Mouse (Mus musculus) midbrain, embryonic 16.5 days (tissue): ENCODE measurements around the gene Gm17581. TPM values are rescaled to one million over a fixed set of nuclear protein-coding genes. Genes with fewer than 3 reads are reported as not detected.

Experiments
- ATAC-seq: fragments of 200-750 bp; cut with Nextera tagmentation; 2 replicates; pipeline ENCODE4 v1.8.0; 2017; ENCODE audit warnings: moderate TSS enrichment
- H3K27ac ChIP-seq: fragments of 300-500 bp; sonication (generic); 2 replicates; pipeline ENCODE4 v1.5.1; 2014; ENCODE audit warnings: mild to moderate bottlenecking, low read length, mixed read lengths
- H3K27me3 ChIP-seq: fragments of 300-500 bp; sonication (generic); 2 replicates; pipeline ENCODE4 v1.6.1; 2014; ENCODE audit warnings: low read depth, low read length, mixed read lengths; ENCODE audit not compliant: control insufficient read depth, insufficient read depth
- H3K36me3 ChIP-seq: fragments of 300-500 bp; sonication (generic); 2 replicates; pipeline ENCODE4 v1.6.1; 2014; ENCODE audit warnings: mild to moderate bottlenecking, low read length, moderate library complexity, mixed read lengths; ENCODE audit not compliant: control insufficient read depth, insufficient read depth
- H3K4me1 ChIP-seq: fragments of 300-500 bp; sonication (generic); 2 replicates; pipeline ENCODE4 v1.6.1; 2014; ENCODE audit warnings: mild to moderate bottlenecking, low read length, mixed read lengths; ENCODE audit not compliant: control insufficient read depth, insufficient read depth
- H3K4me2 ChIP-seq: fragments of 300-500 bp; sonication (generic); 2 replicates; pipeline ENCODE4 v1.6.1; 2014; ENCODE audit warnings: mild to moderate bottlenecking, low read length, mixed read lengths
- H3K4me3 ChIP-seq: fragments of 300-500 bp; sonication (generic); 2 replicates; pipeline ENCODE4 v1.5.1; 2014; ENCODE audit warnings: low read depth, mild to moderate bottlenecking, low read length, moderate library complexity, mixed read lengths
- H3K9ac ChIP-seq: fragments of 300-500 bp; sonication (generic); 2 replicates; pipeline ENCODE4 v1.6.1; 2014; ENCODE audit warnings: low read depth, low read length, mixed read lengths
- H3K9me3 ChIP-seq: fragments of 300-500 bp; sonication (generic); replicated peaks from 2 replicates; pipeline ENCODE4 v1.6.1; 2014; ENCODE audit warnings: mild to moderate bottlenecking, low read length, mixed read lengths; ENCODE audit not compliant: control insufficient read depth, poor library complexity, severe bottlenecking
- WGBS: fragments of 180-500 bp; shearing (Covaris S2); extraction: QIAGEN DNeasy Blood & Tissue Kit; methylation state at CpG from one replicate; pipeline ENCODE4 v1.1.7; 2014; 5-methylcytosine and 5-hydroxymethylcytosine counted together
- polyA plus RNA-seq: library from polyadenylated mRNA; unstranded; fragments of >200 nt; fragmentation: Nextera tagmentation; extraction: Ambion mirVana; gene quantifications from 2 replicates; pipeline ENCODE4 v1.2.1, GENCODE M21; 2015

Gene Gm17581
- polyA plus RNA-seq, 1 experiment from 2014 or later: not detected

DNA sequence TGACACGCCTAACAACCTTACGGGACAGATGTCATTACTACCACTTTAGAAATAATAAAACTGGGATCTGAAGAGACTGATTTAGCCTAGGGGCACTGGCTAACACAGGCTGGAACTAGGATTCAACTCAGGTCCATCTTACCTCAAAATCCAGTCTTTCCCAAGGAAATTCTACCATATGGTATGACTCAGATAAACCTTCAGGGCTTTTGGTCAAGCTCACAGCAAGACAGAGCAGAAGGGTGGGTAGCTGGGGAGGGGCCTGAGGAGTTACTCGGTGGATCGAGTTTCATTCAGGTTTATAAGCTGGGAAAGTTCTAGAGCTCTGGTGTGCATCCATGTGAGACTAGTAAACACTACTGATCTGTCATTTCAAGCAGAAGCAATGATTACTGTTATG, 46.5 kb downstream of the Gm17581 start:
- ATAC-seq: no peak
- H3K27ac ChIP-seq: no peak overlapping the region
- no peaks in the 10 kb centered on the region for H3K27me3 ChIP-seq
- no peaks in the 10 kb centered on the region for H3K9me3 ChIP-seq
- H3K36me3 ChIP-seq: no peaks in the 10 kb centered on the region
- H3K9ac ChIP-seq: no peak overlapping the region
- WGBS: 91% methylated on average over 4 of the region's 4 CpGs
- peaks cover 14% of the 10 kb centered on the region for H3K4me1 ChIP-seq
- H3K4me2 ChIP-seq: no peak overlapping the region
- H3K4me3 ChIP-seq: no peak overlapping the region

DNA sequence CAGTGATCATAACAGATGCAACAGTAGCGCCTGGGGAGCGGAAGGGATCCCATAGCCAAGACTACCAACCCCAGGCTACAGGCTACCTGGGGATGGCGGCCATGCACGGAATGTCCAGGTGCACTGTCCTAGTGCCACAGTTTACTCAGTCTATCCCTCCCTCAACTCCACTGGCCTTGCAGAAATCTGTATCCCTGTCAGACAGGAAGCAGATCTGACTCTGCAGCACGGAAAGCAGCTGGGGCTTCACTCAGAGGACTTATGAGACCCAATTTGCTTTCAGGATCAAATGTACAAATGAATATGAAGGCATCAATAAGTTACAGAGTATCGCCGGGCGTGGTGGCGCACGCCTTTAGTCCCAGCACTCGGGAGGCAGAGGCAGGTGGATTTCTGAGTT, 47.9 kb downstream of the Gm17581 start:
- Histone ChIP-seq H3K9me3 (no peaks in the 10 kb centered on the region), H3K36me3 (no peaks in the 10 kb centered on the region), H3K4me1 (peaks cover 14% of the 10 kb centered on the region), H3K4me3 (no peak overlapping the region), H3K27me3 (no peaks in the 10 kb centered on the region), H3K27ac (no peak overlapping the region), H3K4me2 (no peak overlapping the region), H3K9ac (no peak overlapping the region)
- no peak for ATAC-seq
- WGBS: 94% methylated on average over 11 of the region's 11 CpGs

DNA sequence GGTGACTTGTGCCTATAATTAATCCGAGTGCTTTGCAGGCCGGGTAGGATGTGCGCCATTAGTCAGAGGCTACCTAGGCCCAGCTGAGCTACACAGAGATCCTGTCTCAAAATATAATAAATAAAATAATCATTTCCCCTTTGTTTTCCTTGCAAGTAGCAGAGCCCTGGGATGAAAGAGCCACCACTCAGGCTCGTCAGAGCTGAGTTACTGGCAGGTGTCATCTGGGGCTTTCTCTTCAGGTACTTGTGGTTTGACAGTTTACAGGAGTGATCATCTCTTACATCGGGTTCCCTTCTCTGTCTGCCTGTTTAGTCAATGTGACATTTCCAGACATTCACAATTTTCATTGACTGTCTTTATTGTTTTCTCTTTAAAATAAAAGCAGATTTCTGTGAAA, 49.1 kb downstream of the Gm17581 start:
- ATAC-seq: no peak
- Histone ChIP-seq H3K4me2 (no peak overlapping the region), H3K36me3 (no peaks in the 10 kb centered on the region), H3K4me1 (peaks cover 14% of the 10 kb centered on the region), H3K27me3 (no peaks in the 10 kb centered on the region), H3K9me3 (no peaks in the 10 kb centered on the region), H3K27ac (no peak overlapping the region), H3K9ac (no peak overlapping the region), H3K4me3 (no peak overlapping the region)
- 84% methylated on average over 5 of the region's 5 CpGs for WGBS

Other genes starting within 250 kb of the Gm17581 start
- gene Acss2, start 217.9 kb downstream of the Gm17581 start, polyA plus RNA-seq: 23.9 TPM in 2 replicates
- gene Ggt7, start 217.6 kb downstream of the Gm17581 start, polyA plus RNA-seq: 78.9 and 83.3 TPM in 2 replicates
- gene Gss, start 143.1 kb downstream of the Gm17581 start, polyA plus RNA-seq: 13.6 and 15.1 TPM in 2 replicates
- gene Myh7b, start 124.7 kb downstream of the Gm17581 start, polyA plus RNA-seq: 0.80 and 1.0 TPM in 2 replicates
- 152 and 157 TPM in 2 replicates for gene Trpc4ap, start 43.5 kb downstream of the Gm17581 start, polyA plus RNA-seq
- 46.3 and 49.6 TPM in 2 replicates for gene Edem2, start 6.4 kb downstream of the Gm17581 start, polyA plus RNA-seq
- 2.4 and 2.8 TPM in 2 replicates for gene Procr, start 15.3 kb upstream of the Gm17581 start, polyA plus RNA-seq
- gene Mmp24, start 39.5 kb upstream of the Gm17581 start, polyA plus RNA-seq: 16.4 and 16.7 TPM in 2 replicates
- 38.9 and 44.0 TPM in 2 replicates for gene BC029722, start 83.6 kb upstream of the Gm17581 start, polyA plus RNA-seq
- gene Eif6, start 91.1 kb upstream of the Gm17581 start, polyA plus RNA-seq: 134 and 136 TPM in 2 replicates
- 0.49 and 0.51 TPM in 2 replicates for gene Fam83c, start 99.0 kb upstream of the Gm17581 start, polyA plus RNA-seq
- 63.3 and 66.8 TPM in 2 replicates for gene Uqcc1, start 194.4 kb upstream of the Gm17581 start, polyA plus RNA-seq
- gene Gm15557, start 204.9 kb upstream of the Gm17581 start, polyA plus RNA-seq: not detected in 2 replicates
- gene Gdf5, start 209.5 kb upstream of the Gm17581 start, polyA plus RNA-seq: 0.95 and 1.8 TPM in 2 replicates
- gene Cep250, start 220.6 kb upstream of the Gm17581 start, polyA plus RNA-seq: 13.3 and 13.7 TPM in 2 replicates